Mouse (Mus musculus): ENCODE results near the gene Gm8005. TPM values are rescaled to one million over a fixed set of nuclear protein-coding genes. Genes with fewer than 3 reads are reported as not detected.

Gm8005 gene
- polyA plus RNA-seq (2012; fragmentation: generic; extraction: Trizol): not detected

GRCm38 (mm10) chr14:42439573-42439972, at the start of gene Gm8005:
Gene Gm8005, minus strand, starts transcription at chr14:42439673.

DNA sequence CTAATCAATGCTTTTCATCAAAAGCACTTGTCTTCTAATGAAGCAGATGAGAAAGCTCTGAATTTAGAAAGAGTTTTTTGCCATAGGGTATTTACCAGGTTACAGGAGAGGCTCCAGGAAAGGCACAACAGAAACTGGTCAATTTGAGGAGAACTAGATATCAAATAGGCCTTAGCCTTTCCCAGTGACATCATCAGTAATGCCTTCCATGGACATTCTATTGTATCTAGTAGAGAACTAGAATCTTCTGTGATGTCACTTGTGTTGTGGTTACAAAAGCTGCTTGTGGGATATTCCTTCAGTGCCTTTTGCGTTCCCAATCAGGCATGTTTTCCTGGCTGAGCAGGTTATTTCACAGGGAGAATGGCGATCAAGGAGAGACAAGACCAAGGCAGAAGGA, 24.1 kb upstream of the Gm8005 start, which contains the start of gene Gm8011:
Gene Gm8011, plus strand, starts transcription at position 301 of the 400 bp plus-strand sequence.

Other genes starting within 250 kb of the Gm8005 start
- not detected for gene Gm3573, start 248.9 kb downstream of the Gm8005 start, polyA plus RNA-seq (2012; fragmentation: generic; extraction: Trizol)
- gene Gm17026, start 179.6 kb downstream of the Gm8005 start, polyA plus RNA-seq (2012; fragmentation: generic; extraction: Trizol): not detected
- not detected for gene Gm9611, start 142.3 kb downstream of the Gm8005 start, polyA plus RNA-seq (2012; fragmentation: generic; extraction: Trizol)
- not detected for gene Gm7995, start 129.5 kb downstream of the Gm8005 start, polyA plus RNA-seq (2012; fragmentation: generic; extraction: Trizol)
- gene Gm8011, start 24.2 kb upstream of the Gm8005 start, polyA plus RNA-seq (2012; fragmentation: generic; extraction: Trizol): not detected
- gene Gm8020, start 62.7 kb upstream of the Gm8005 start, polyA plus RNA-seq (2012; fragmentation: generic; extraction: Trizol): not detected
- not detected for gene Gm8024, start 84.6 kb upstream of the Gm8005 start, polyA plus RNA-seq (2012; fragmentation: generic; extraction: Trizol)
- gene Gm17124, start 160.2 kb upstream of the Gm8005 start, polyA plus RNA-seq (2012; fragmentation: generic; extraction: Trizol): not detected
- not detected for gene Gm3633, start 202.2 kb upstream of the Gm8005 start, polyA plus RNA-seq (2012; fragmentation: generic; extraction: Trizol)
- gene Gm10378, start 216.3 kb upstream of the Gm8005 start, polyA plus RNA-seq (2012; fragmentation: generic; extraction: Trizol): under 1 TPM in 1 of 2 experiments, not detected in 1; 0.11 TPM